Mouse (Mus musculus) left cerebral cortex, adult 2 months (tissue): ENCODE results near the gene Bhlhe23. TPM values are rescaled to one million over a fixed set of nuclear protein-coding genes. Genes with fewer than 3 reads are reported as not detected.
A peak's percentile ranks its signal among the peaks of the same experiment; 100 is the strongest.

Experiments used
- DNase-seq, 2 experiments: peaks; one replicate each; pipeline ENCODE4 v3.0.0; 2021 to 2022; ENCODE audit warnings: low spot score in 2 of 2, mixed read lengths in 1 of 2; ENCODE audit errors: extremely low spot score in 1 of 2
- H3K27ac ChIP-seq: fragments of 200-600 bp; 2 replicates; pipeline ENCODE4 v1.8.1; 2022
- H3K4me3 ChIP-seq: fragments of 200-600 bp; 2 replicates; pipeline ENCODE4 v1.8.1; 2022
- CTCF ChIP-seq: fragments of 200-600 bp; IDR thresholded peaks from 2 replicates; pipeline ENCODE4 v1.8.1; 2022; ENCODE audit warnings: antibody characterized with exemption, mild to moderate bottlenecking, moderate library complexity
- intact Hi-C: fragments of 180-260 bp; cut with DNase I; formaldehyde crosslinking; loops from one replicate; pipeline ENCODE4 v1.15.1; 2025
- total RNA-seq, 2 experiments: library from RNA; stranded (reverse); gene quantifications; 2 replicates each; pipeline ENCODE4 v1.2.3; 2021

The Bhlhe23 gene
- total RNA-seq, 2 experiments from 2014 or later: not detected

DNA sequence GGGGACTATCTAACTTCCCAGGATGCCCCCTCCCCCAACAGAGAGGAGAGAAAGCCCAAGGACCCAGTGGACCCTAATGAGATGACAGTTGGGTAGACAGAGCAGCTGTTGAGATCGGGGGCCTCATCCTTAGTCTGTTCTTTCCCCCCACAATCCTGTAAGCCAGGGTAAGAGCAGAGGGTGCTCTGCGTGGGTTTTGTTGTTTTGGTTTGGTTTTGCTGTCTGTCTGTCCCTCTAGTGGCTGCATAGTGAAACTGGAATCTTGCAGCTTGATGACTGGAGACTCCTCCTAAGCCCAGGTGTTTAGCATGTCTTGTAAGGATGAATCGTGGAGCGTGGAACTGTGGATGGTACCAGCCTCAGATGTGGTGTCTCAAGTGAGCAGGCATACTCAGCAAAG is 19.3 kb upstream of the Bhlhe23 start:
- intact Hi-C loops: no loop called here
- no peak overlapping the region for H3K27ac ChIP-seq
- no peak overlapping the region for H3K4me3 ChIP-seq
- no peak for DNase-seq
- TF ChIP-seq CTCF: peak; percentile 48

GRCm38 (mm10) chr2:180795597-180795996 is 18.9 kb upstream of the Bhlhe23 start:
- intact Hi-C loops: no loop called here
- TF ChIP-seq CTCF: no peak

GRCm38 (mm10) chr2:180794422-180794821 is 17.7 kb upstream of the Bhlhe23 start:
- TF ChIP-seq CTCF: no peak
- no peak for DNase-seq
- H3K4me3 ChIP-seq: no peak overlapping the region
- intact Hi-C loops: no loop called here
- no peak overlapping the region for H3K27ac ChIP-seq

More at GRCm38 (mm10) chr2:180795597-180795996, 18.9 kb upstream of the Bhlhe23 start:
- no peak for DNase-seq
- Histone ChIP-seq H3K27ac (no peak overlapping the region), H3K4me3 (no peak overlapping the region)

DNA sequence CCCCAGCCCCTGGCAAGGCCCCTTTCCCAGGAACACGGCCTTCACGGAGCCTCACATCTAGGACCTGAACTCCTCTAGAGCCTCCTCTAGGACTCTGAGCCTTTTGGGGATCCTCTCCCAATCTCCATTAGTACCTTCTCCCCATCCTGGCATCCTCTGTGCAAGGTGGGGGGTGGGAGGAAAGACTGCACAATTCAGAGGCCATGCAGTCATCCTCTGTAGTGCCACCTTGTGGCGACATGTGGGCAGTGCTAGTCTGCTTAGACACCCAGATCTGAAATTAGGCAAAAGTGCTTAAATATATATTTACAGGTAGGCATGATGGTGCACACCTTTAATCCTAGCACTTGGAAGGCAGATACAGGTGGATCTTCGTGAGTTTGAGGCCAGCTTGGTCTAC is 15.0 kb upstream of the Bhlhe23 start:
- Histone ChIP-seq H3K27ac (no peak overlapping the region), H3K4me3 (no peak overlapping the region)
- TF ChIP-seq CTCF: peak; percentile 89
- intact Hi-C loops: no loop called here
- peak; percentile 50 to 51 for DNase-seq

DNA sequence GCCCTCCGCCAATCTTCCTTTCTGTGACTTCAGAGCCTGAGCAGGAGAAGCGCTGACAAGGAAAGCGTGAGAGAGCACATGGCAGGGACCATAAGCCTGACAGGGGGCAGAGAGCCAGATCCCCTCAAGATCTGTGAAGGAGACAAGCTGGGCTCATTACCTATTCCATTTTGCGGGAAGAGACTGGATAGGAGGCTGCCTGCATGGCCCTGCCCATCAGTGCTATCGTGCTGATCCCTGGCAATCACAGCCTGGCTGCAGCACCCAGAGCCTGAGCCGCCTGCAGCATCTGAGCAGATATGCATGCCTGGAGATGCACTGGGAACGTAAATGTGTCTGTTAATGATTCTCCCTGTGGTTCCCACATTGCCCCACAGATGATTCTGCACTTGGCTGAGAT is 12.1 kb upstream of the Bhlhe23 start:
- no peak for DNase-seq
- Histone ChIP-seq H3K4me3 (no peak overlapping the region), H3K27ac (0 out of 2 replicates have a peak overlapping the region, but pooled peaks have one; percentile 15)
- no peak for TF ChIP-seq CTCF
- intact Hi-C loops: loop anchor here (5.0 kb wide), 1 partner anchor 108 kb away; no protein-coding TSS in a partner anchor

- intact Hi-C loops: loop anchor here (5.0 kb wide), 1 partner anchor 109 kb away; no protein-coding TSS in a partner anchor
- Histone ChIP-seq H3K27ac (no peak overlapping the region), H3K4me3 (no peak overlapping the region)
- DNase-seq: no peak
- no peak for TF ChIP-seq CTCF
Measured at GRCm38 (mm10) chr2:180788386-180788785, 11.7 kb upstream of the Bhlhe23 start.

- H3K4me3 ChIP-seq: no peak overlapping the region
- no peak for TF ChIP-seq CTCF
- no peak overlapping the region for H3K27ac ChIP-seq
- DNase-seq: no peak
- intact Hi-C loops: loop anchor here (5.0 kb wide), 1 partner anchor 110 kb away; no protein-coding TSS in a partner anchor
Measured at GRCm38 (mm10) chr2:180787566-180788232, 11.0 kb upstream of the Bhlhe23 start.

DNA sequence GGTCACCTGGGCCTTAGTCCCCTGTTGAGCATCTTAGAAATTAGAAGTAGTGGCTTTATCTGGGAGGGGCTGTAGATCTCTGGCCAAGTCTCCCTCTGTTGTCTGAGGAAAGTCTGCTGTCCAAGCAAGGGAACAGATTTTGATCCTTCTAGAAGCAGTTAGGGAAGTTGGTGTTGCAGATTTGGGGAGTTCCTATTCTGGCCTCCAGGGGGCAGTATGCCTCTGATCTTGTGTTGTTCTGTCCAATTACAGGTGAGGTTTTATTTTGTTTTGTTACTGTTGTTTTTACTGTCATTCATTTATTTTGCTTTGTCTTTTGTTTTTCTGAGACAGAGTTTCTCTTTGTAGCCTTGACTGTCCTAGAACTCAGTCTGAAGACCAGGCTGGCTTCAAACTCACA is 10.0 kb upstream of the Bhlhe23 start:
- H3K27ac ChIP-seq: no peak overlapping the region
- peak; percentile 40 for DNase-seq
- no peak overlapping the region for H3K4me3 ChIP-seq
- intact Hi-C loops: loop anchor here (5.0 kb wide), 1 partner anchor 111 kb away; no protein-coding TSS in a partner anchor
- TF ChIP-seq CTCF: peak; percentile 82

DNA sequence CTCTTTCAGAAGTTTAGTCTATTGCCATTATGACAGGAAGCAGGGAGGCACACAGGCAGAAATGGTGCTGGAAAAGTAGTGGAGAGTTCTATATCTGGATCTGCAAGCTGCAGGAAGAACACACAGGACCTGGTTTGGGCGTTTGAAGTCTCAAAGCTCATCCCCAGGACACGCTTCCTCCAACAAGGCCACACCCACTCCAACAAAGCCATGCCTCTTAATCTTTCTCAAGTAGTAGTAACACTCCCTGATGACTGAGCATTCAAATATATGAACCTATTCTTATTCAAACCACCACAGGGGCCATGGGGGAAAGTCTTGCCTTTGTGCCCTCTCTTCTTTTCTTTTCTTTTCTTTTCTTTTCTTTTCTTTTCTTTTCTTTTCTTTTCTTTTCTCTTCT is 3.6 kb upstream of the Bhlhe23 start:
- intact Hi-C loops: no loop called here
- no peak for TF ChIP-seq CTCF
- DNase-seq: no peak

GRCm38 (mm10) chr2:180779226-180780104 is 2.8 kb upstream of the Bhlhe23 start:
- peak; percentile 96 for TF ChIP-seq CTCF
- Histone ChIP-seq H3K27ac (no peak overlapping the region), H3K4me3 (no peak overlapping the region)
- intact Hi-C loops: loop anchor here (1.0 to 5.0 kb wide), 5 partner anchors 34 to 432 kb away; no protein-coding TSS in a partner anchor
- DNase-seq: peak; percentile 55 to 65

More for the DNA sequence above, 3.6 kb upstream of the Bhlhe23 start:
- Histone ChIP-seq H3K27ac (no peak overlapping the region), H3K4me3 (no peak overlapping the region)

GRCm38 (mm10) chr2:180775641-180776040 is 1.1 kb downstream of the Bhlhe23 start:
- no peak for DNase-seq
- intact Hi-C loops: loop anchor here (5.0 kb wide), 2 partner anchors 303 to 428 kb away; no protein-coding TSS in a partner anchor
- no peak overlapping the region for H3K4me3 ChIP-seq
- no peak for TF ChIP-seq CTCF
- H3K27ac ChIP-seq: no peak overlapping the region

- intact Hi-C loops: loop anchor here (5.0 kb wide), 2 partner anchors 303 to 428 kb away; no protein-coding TSS in a partner anchor
- TF ChIP-seq CTCF: no peak
- no peak for DNase-seq
- H3K27ac ChIP-seq: no peak overlapping the region
- H3K4me3 ChIP-seq: no peak overlapping the region
Measured at GRCm38 (mm10) chr2:180775223-180775622, 1.5 kb downstream of the Bhlhe23 start.
